Mouse (Mus musculus): ENCODE results near the gene Eef2. TPM values are rescaled to one million over a fixed set of nuclear protein-coding genes. Genes with fewer than 3 reads are reported as not detected.
A peak's percentile ranks its signal among the peaks of the same experiment; 100 is the strongest.
"Not testable (repeated sequence)": the region's sequence is repeated elsewhere in the genome, so short reads cannot be mapped to it uniquely, and the experiment has no call there.

Eef2 gene
- polyA plus RNA-seq, 1 experiment from 2014 or later: 518 TPM

DNA sequence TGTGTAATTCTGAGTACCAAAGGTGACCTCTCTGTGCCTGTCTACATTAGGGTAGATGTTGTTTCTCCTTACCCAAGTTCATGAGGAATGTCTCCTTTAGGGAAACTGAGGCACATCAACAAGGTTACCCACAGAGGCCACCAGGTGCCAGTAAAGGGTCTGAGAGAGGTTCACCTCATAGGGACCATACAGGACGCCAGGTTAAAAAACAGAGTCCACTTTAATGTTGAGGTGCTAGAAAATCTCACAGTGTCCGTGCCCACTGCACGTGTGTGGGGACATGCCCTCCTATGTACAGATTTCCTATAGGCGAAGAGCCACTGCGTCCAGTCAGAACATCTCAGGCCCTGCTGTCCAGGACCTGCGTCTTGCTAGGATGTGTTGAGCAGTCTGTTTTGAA, 22.6 kb downstream of the Eef2 start:
- 82% methylated on average over 6 of the region's 6 CpGs for WGBS
- no peak overlapping the region for H3K27ac ChIP-seq
- no peak for ATAC-seq (ENCODE audit: low FRiP score)
- H3K4me3 ChIP-seq (replicated peaks): no peak overlapping the region
- no peaks in the 10 kb centered on the region for H3K9me3 ChIP-seq
- peaks cover 53% of the 10 kb centered on the region for H3K27me3 ChIP-seq
- H3K4me2 ChIP-seq: no peak overlapping the region
- H3K9ac ChIP-seq: no peak overlapping the region
- H3K36me3 ChIP-seq (replicated peaks): no peaks in the 10 kb centered on the region
- peaks cover 7% of the 10 kb centered on the region for H3K4me1 ChIP-seq

DNA sequence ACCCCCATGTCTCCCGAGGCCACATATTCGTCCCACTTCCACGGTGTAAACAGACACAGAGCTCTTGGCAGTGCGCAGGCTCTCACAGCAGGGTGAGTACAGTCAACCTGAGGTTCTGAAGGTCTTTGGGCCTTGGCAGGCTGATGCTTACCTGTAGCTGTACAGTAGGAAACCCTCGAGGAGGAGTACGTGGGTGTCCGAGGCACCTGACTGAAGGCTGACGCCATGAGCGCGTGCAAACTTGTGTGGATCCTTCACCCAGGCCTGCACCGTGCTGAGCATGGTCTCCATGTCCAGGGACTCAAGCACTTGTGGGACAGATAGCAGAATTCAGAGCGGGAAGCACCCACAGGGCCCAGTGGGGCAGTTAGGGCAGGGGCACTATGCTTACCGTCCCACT, 23.7 kb downstream of the Eef2 start:
- Histone ChIP-seq H3K27ac (no peak overlapping the region), H3K9ac (no peak overlapping the region), H3K4me2 (no peak overlapping the region), H3K4me3 (replicated peaks) (no peak overlapping the region), H3K36me3 (replicated peaks) (no peaks in the 10 kb centered on the region), H3K27me3 (peaks cover 41% of the 10 kb centered on the region), H3K9me3 (no peaks in the 10 kb centered on the region), H3K4me1 (no peaks in the 10 kb centered on the region)
- no peak for ATAC-seq (ENCODE audit: low FRiP score)
- WGBS: 90% methylated on average over 13 of the region's 13 CpGs

DNA sequence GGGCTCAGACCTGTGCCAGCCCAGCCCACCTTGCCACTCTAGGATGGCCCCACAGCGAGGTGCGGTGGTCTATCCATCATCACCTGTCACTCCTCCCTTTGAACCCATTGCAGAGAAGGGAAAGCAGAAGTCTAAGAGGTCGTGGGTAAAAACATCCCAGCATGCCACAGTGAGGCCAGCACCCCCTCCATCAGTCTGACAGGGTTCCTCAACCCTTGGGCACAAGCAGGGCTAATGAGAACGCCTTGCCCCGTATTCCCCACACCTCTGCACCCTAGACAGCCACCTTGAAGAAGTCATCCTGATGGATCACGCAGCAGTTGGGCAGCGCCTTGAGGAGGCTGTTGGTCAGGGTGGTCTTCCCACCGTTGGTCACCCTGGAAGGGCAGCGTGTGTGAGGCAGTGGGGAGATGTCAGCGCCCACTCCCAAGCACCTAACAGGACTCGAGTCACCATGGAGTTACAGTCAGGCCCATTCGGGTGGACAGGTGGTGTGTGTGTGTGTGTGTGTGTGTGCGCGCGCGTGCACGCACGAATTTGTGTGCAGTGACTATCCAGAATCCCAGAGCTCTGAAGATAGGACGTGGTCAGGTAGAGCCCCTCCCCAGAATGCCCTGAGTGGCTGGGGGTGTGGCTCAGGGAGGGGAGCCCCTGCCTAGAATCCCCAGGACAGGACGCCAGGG, 24.3 kb downstream of the Eef2 start:
- no peaks in the 10 kb centered on the region for H3K36me3 ChIP-seq (replicated peaks)
- ATAC-seq (ENCODE audit: low FRiP score): no peak
- no peaks in the 10 kb centered on the region for H3K9me3 ChIP-seq
- no peak overlapping the region for H3K9ac ChIP-seq
- WGBS: 77% methylated on average over 20 of the region's 20 CpGs
- H3K27me3 ChIP-seq: peaks cover 35% of the 10 kb centered on the region
- H3K4me2 ChIP-seq: no peak overlapping the region
- H3K27ac ChIP-seq: no peak overlapping the region
- no peaks in the 10 kb centered on the region for H3K4me1 ChIP-seq
- no peak overlapping the region for H3K4me3 ChIP-seq (replicated peaks)

DNA sequence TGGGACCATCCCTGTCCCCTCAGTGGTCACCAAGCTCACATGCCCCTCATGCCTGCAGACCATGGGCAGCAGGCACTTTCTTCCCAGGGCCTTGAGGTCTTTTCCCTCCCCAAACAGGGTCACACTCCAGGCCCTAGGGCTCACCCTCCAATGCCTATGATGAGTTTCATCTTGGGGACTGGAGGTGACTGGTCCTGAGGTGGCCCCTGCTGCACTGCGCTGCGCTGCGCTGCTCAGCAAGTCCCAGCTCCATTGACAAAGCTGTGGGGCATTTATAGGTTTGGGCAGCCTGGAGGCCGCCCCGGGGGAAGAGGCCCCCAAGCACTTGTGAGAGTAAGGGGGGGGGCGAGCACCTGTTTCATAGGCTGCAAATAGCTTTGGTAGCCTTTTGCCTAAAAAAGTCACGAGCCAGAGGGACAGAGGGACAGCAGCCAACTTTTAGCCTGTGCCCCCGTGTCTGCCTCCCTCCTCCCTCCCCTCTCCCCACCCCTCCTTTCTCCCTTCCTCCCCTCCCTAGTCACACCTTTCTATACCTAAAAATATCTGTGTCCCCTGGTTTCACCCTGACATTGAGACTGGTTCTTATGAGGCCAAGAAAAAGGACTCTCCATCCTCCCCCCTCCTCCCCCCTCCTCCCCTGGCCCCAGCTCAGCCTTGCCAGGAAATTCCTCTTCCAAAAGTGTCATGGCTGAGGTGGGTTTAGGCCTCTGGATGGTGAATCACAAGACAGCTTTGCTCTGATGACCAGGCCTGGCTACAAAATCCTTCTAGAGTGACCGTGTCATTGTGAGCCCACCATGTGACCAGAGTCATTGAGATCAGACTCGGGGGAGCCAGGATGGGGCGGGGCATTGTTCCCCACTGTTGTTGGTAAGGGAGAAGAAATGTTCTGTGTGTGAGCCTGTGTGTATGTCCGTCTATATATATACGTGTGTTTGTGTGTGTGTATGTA, 25.7 kb downstream of the Eef2 start, which contains the start of gene Nmrk2:
Gene Nmrk2 (minus strand): TSS at position 245 of the 952 bp plus-strand sequence.
- Histone ChIP-seq H3K4me3 (replicated peaks) (no peak within 1 kb of the TSS), H3K9me3 (no peaks in the 10 kb centered on the region), H3K4me2 (no peak within 1 kb of the TSS), H3K9ac (no peak within 1 kb of the TSS), H3K36me3 (replicated peaks) (peaks cover 6% of the 10 kb centered on the region), H3K4me1 (no peaks in the 10 kb centered on the region), H3K27ac (no peak within 1 kb of the TSS), H3K27me3 (peaks cover 22% of the 10 kb centered on the region)
- WGBS: 62% methylated on average over 13 of the region's 13 CpGs
- no peak for ATAC-seq (ENCODE audit: low FRiP score)

DNA sequence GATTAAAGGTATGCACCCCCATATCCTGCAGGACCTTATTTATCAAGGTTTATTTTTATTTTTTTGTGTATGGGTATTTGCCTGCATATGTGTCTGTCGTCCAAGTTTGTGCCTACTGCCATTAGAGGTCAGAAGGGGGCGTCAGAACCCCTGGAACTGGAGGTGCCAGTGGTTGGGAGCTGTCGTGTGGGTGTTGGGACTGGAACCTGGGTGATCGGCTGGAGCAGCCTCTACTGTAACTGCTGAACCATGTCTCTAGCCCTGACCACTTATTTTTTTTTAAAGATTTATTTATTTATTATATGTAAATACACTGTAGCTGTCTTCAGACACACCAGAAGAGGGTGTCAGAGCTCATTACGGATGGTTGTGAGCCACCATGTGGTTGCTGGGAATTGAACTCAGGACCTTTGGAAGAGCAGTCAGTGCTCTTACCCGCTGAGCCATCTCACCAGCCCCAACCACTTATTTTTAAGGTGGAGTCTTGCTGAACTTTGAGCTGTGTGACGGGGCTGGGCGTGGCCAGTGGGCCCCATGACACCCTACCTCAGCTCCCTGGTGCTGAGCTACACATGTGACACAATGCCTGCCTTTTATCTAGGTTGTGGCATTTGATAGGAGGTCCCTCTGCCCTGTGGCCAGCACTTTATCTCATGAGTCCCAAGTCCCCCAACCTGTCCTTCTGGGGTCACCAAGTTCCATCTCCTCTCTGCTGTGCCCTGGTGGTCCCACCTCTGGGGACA, 26.7 kb downstream of the Eef2 start:
- H3K27ac ChIP-seq: no peak overlapping the region
- H3K27me3 ChIP-seq: peaks cover 20% of the 10 kb centered on the region
- H3K4me3 ChIP-seq (replicated peaks): no peak overlapping the region
- H3K4me2 ChIP-seq: no peak overlapping the region
- no peaks in the 10 kb centered on the region for H3K9me3 ChIP-seq
- no peak overlapping the region for H3K9ac ChIP-seq
- no peak for ATAC-seq (ENCODE audit: low FRiP score)
- peaks cover 12% of the 10 kb centered on the region for H3K36me3 ChIP-seq (replicated peaks)
- 77% methylated on average over 8 of the region's 8 CpGs for WGBS
- H3K4me1 ChIP-seq: no peaks in the 10 kb centered on the region

GRCm38 (mm10) chr10:81204137-81204536, 27.7 kb downstream of the Eef2 start:
- H3K4me3 ChIP-seq (replicated peaks): no peak overlapping the region
- H3K9me3 ChIP-seq: no peaks in the 10 kb centered on the region
- no peak overlapping the region for H3K27ac ChIP-seq
- H3K9ac ChIP-seq: no peak overlapping the region
- peaks cover 20% of the 10 kb centered on the region for H3K36me3 ChIP-seq (replicated peaks)
- H3K4me1 ChIP-seq: no peaks in the 10 kb centered on the region
- peaks cover 17% of the 10 kb centered on the region for H3K27me3 ChIP-seq
- WGBS: 71% methylated on average over 4 of the region's 4 CpGs
- ATAC-seq (ENCODE audit: low FRiP score): 0 out of 2 replicates have a peak, but pooled peaks have one; percentile 21
- H3K4me2 ChIP-seq: no peak overlapping the region

- no peak for ATAC-seq (ENCODE audit: low FRiP score)
- Histone ChIP-seq H3K9ac (no peak overlapping the region), H3K27me3 (0 out of 2 replicates have a peak, but pooled peaks cover 5% of the 10 kb centered on the region), H3K4me3 (replicated peaks) (no peak overlapping the region), H3K4me1 (no peaks in the 10 kb centered on the region), H3K27ac (no peak overlapping the region), H3K4me2 (no peak overlapping the region), H3K36me3 (replicated peaks) (peaks cover 76% of the 10 kb centered on the region), H3K9me3 (peaks cover 14% of the 10 kb centered on the region)
- WGBS: 95% methylated on average over 5 of the region's 5 CpGs
Measured at GRCm38 (mm10) chr10:81210154-81210553, 33.7 kb downstream of the Eef2 start.

GRCm38 (mm10) chr10:81216260-81216659, 39.8 kb downstream of the Eef2 start:
- no peaks in the 10 kb centered on the region for H3K4me1 ChIP-seq
- peaks cover 62% of the 10 kb centered on the region for H3K36me3 ChIP-seq (replicated peaks)
- H3K4me2 ChIP-seq: no peak overlapping the region
- H3K27me3 ChIP-seq: no peaks in the 10 kb centered on the region
- no peak for ATAC-seq (ENCODE audit: low FRiP score)
- H3K9me3 ChIP-seq: peaks cover 7% of the 10 kb centered on the region; the same call in 1 of the 2 replicates
- no peak overlapping the region for H3K4me3 ChIP-seq (replicated peaks)
- H3K9ac ChIP-seq: no peak overlapping the region
- no peak overlapping the region for H3K27ac ChIP-seq
- 91% methylated on average over 6 of the region's 6 CpGs for WGBS

GRCm38 (mm10) chr10:81216810-81217209, 40.4 kb downstream of the Eef2 start:
- no peak overlapping the region for H3K27ac ChIP-seq
- no peaks in the 10 kb centered on the region for H3K27me3 ChIP-seq
- H3K9ac ChIP-seq: no peak overlapping the region
- peaks cover 62% of the 10 kb centered on the region for H3K36me3 ChIP-seq (replicated peaks)
- no peak for ATAC-seq (ENCODE audit: low FRiP score)
- no peak overlapping the region for H3K4me3 ChIP-seq (replicated peaks)
- no peak overlapping the region for H3K4me2 ChIP-seq
- peaks cover 7% of the 10 kb centered on the region; the same call in 1 of the 2 replicates for H3K9me3 ChIP-seq
- H3K4me1 ChIP-seq: no peaks in the 10 kb centered on the region
- 85% methylated on average over 6 of the region's 6 CpGs for WGBS

DNA sequence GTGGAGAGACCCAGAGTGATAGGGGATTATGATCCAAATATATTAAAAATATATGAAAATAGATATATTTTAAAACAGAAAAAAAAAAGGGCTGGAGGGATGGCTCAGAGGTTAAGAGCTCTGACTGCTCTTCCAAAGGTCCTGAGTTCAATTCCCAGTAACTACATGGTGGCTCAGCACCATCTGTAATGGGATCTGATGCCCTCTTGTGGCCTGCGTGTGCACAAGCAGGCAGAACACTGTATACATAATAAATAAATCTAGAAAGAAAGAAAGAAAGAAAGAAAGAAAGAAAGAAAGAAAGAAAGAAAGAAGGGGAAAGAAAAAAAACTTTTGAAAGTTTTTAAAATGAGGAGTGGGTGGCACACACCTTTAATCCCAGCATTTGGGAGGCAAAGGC, 40.8 kb downstream of the Eef2 start:
- not testable (repeated sequence) for H3K9ac ChIP-seq; ATAC-seq (ENCODE audit: low FRiP score); H3K4me2 ChIP-seq; H3K4me1 ChIP-seq; H3K27ac ChIP-seq; H3K9me3 ChIP-seq; H3K4me3 ChIP-seq (replicated peaks); H3K27me3 ChIP-seq
- peaks cover 61% of the 10 kb centered on the region for H3K36me3 ChIP-seq (replicated peaks)
- WGBS: 35% methylated on average over 1 of the region's 1 CpGs

- H3K36me3 ChIP-seq (replicated peaks): peaks cover 54% of the 10 kb centered on the region
- ATAC-seq (ENCODE audit: low FRiP score): no peak
Measured at GRCm38 (mm10) chr10:81217964-81218363, 41.5 kb downstream of the Eef2 start.

GRCm38 (mm10) chr10:81221402-81222015, 45.1 kb downstream of the Eef2 start:
- Histone ChIP-seq H3K27ac (no peak overlapping the region), H3K9ac (no peak overlapping the region), H3K36me3 (replicated peaks) (peaks cover 42% of the 10 kb centered on the region), H3K4me1 (no peaks in the 10 kb centered on the region), H3K9me3 (no peaks in the 10 kb centered on the region), H3K4me3 (replicated peaks) (no peak overlapping the region), H3K27me3 (no peaks in the 10 kb centered on the region), H3K4me2 (no peak overlapping the region)
- no peak for ATAC-seq (ENCODE audit: low FRiP score)
- WGBS: 83% methylated on average over 5 of the region's 5 CpGs

More at GRCm38 (mm10) chr10:81217964-81218363, 41.5 kb downstream of the Eef2 start:
- 32% methylated on average over 7 of the region's 7 CpGs for WGBS
- no peak overlapping the region for H3K4me2 ChIP-seq
- H3K9me3 ChIP-seq: no peaks in the 10 kb centered on the region
- no peak overlapping the region for H3K9ac ChIP-seq
- no peak overlapping the region for H3K27ac ChIP-seq
- H3K4me1 ChIP-seq: no peaks in the 10 kb centered on the region
- H3K4me3 ChIP-seq (replicated peaks): no peak overlapping the region
- no peaks in the 10 kb centered on the region for H3K27me3 ChIP-seq
